Mouse (Mus musculus) hindbrain, embryonic 15.5 days (tissue): Measurements from ENCODE around the gene Abhd16a. TPM values are rescaled to one million over a fixed set of nuclear protein-coding genes. Genes with fewer than 3 reads are reported as not detected.

Source experiments
- ATAC-seq: fragments of 200-750 bp; cut with Nextera tagmentation; 2 replicates; pipeline ENCODE4 v1.8.0; 2017; ENCODE audit warnings: low read depth, moderate number of reproducible peaks, moderate TSS enrichment; ENCODE audit not compliant: low FRiP score
- H3K27ac ChIP-seq: fragments of 300-500 bp; sonication (generic); replicated peaks from 2 replicates; pipeline ENCODE4 v1.5.1; 2015; ENCODE audit warnings: mild to moderate bottlenecking, inconsistent platforms
- H3K27me3 ChIP-seq: fragments of 300-500 bp; sonication (generic); 2 replicates; pipeline ENCODE4 v1.6.1; 2015; ENCODE audit warnings: control low read depth, inconsistent platforms
- H3K36me3 ChIP-seq: fragments of 300-500 bp; sonication (generic); 2 replicates; pipeline ENCODE4 v1.6.1; 2015; ENCODE audit warnings: control low read depth, inconsistent platforms
- H3K4me1 ChIP-seq: fragments of 300-500 bp; sonication (generic); replicated peaks from 2 replicates; pipeline ENCODE4 v1.6.1; 2015; ENCODE audit warnings: control low read depth, inconsistent platforms
- H3K4me2 ChIP-seq: fragments of 300-500 bp; sonication (generic); 2 replicates; pipeline ENCODE4 v1.6.1; 2015; ENCODE audit warnings: moderate library complexity, mild to moderate bottlenecking, inconsistent platforms
- H3K4me3 ChIP-seq: fragments of 300-500 bp; sonication (generic); 2 replicates; pipeline ENCODE4 v1.5.1; 2015; ENCODE audit warnings: mild to moderate bottlenecking, inconsistent platforms
- H3K9ac ChIP-seq: fragments of 300-500 bp; sonication (generic); 2 replicates; pipeline ENCODE4 v1.6.1; 2015; ENCODE audit warnings: inconsistent platforms
- H3K9me3 ChIP-seq: fragments of 300-500 bp; sonication (generic); 2 replicates; pipeline ENCODE4 v1.6.1; 2016; ENCODE audit warnings: control low read depth, inconsistent platforms
- WGBS: fragments of 180-500 bp; shearing (Covaris S2); methylation state at CpG from one replicate; pipeline ENCODE4 v1.1.7; 2015; 5-methylcytosine and 5-hydroxymethylcytosine counted together
- polyA plus RNA-seq: library from polyadenylated mRNA; unstranded; fragments of >200 nt; fragmentation: Nextera tagmentation; extraction: Ambion mirVana; gene quantifications from 2 replicates; pipeline ENCODE4 v1.2.1, GENCODE M21; 2015

Abhd16a gene
- 102 and 106 TPM in 2 replicates for polyA plus RNA-seq

GRCm38 (mm10) chr17:35088825-35089644, at the start of gene Abhd16a:
Gene Abhd16a (plus strand): TSS chr17:35089263.
- ATAC-seq: peak; percentile 98
- Histone ChIP-seq H3K9ac (peak within 1 kb of the TSS; percentile 85), H3K4me2 (peak within 1 kb of the TSS; percentile 75), H3K4me3 (peak within 1 kb of the TSS; percentile 71), H3K4me1 (peaks cover 13% of the 10 kb centered on the region), H3K27me3 (no peaks in the 10 kb centered on the region), H3K36me3 (peaks cover 18% of the 10 kb centered on the region), H3K9me3 (no peaks in the 10 kb centered on the region), H3K27ac (peak within 1 kb of the TSS; percentile 99)
- WGBS: 4% methylated on average over 57 of the region's 67 CpGs

GRCm38 (mm10) chr17:35043794-35044193, 45.3 kb upstream of the Abhd16a start:
- Histone ChIP-seq H3K9ac (no peak overlapping the region), H3K36me3 (no peaks in the 10 kb centered on the region), H3K27ac (no peak overlapping the region), H3K27me3 (no peaks in the 10 kb centered on the region), H3K4me2 (no peak overlapping the region), H3K9me3 (no peaks in the 10 kb centered on the region), H3K4me1 (peaks cover 10% of the 10 kb centered on the region), H3K4me3 (no peak overlapping the region)
- ATAC-seq: no peak
- WGBS: 90% methylated on average over 4 of the region's 4 CpGs

GRCm38 (mm10) chr17:35044904-35045806, 43.9 kb upstream of the Abhd16a start:
- 84% methylated on average over 7 of the region's 7 CpGs for WGBS
- Histone ChIP-seq H3K36me3 (no peaks in the 10 kb centered on the region), H3K9ac (no peak overlapping the region), H3K27me3 (no peaks in the 10 kb centered on the region), H3K9me3 (no peaks in the 10 kb centered on the region), H3K27ac (no peak overlapping the region), H3K4me2 (peak overlapping the region; percentile 98), H3K4me1 (peaks cover 19% of the 10 kb centered on the region), H3K4me3 (peak overlapping the region; percentile 63; the same call in 1 of the 2 replicates)
- no peak for ATAC-seq

- 5% methylated on average over 48 of the region's 48 CpGs for WGBS
- peak overlapping the region; percentile 98 for H3K4me2 ChIP-seq
- peaks cover 19% of the 10 kb centered on the region for H3K4me1 ChIP-seq
- H3K36me3 ChIP-seq: no peaks in the 10 kb centered on the region
- peak overlapping the region; percentile 63 for H3K4me3 ChIP-seq
- peak overlapping the region; percentile 71 for H3K27ac ChIP-seq
- H3K27me3 ChIP-seq: no peaks in the 10 kb centered on the region
- peak; percentile 84 for ATAC-seq
- peak overlapping the region; percentile 71 for H3K9ac ChIP-seq
- no peaks in the 10 kb centered on the region for H3K9me3 ChIP-seq
Observed at GRCm38 (mm10) chr17:35045807-35046680, 43.0 kb upstream of the Abhd16a start.

GRCm38 (mm10) chr17:35046681-35047455, 42.2 kb upstream of the Abhd16a start, which contains the start of gene Msh5:
Gene Msh5 (minus strand): TSS chr17:35046745.
- Histone ChIP-seq H3K4me1 (peaks cover 27% of the 10 kb centered on the region), H3K9ac (peak within 1 kb of the TSS; percentile 71), H3K4me2 (peak within 1 kb of the TSS; percentile 98), H3K27ac (peak within 1 kb of the TSS; percentile 71), H3K4me3 (peak within 1 kb of the TSS; percentile 63), H3K36me3 (no peaks in the 10 kb centered on the region), H3K9me3 (no peaks in the 10 kb centered on the region), H3K27me3 (no peaks in the 10 kb centered on the region)
- 3% methylated on average over 33 of the region's 33 CpGs for WGBS
- ATAC-seq: peak; percentile 98

- H3K27ac ChIP-seq: no peak overlapping the region
- WGBS: 51% methylated on average over 1 of the region's 1 CpGs
- ATAC-seq: no peak
- no peaks in the 10 kb centered on the region for H3K36me3 ChIP-seq
- peak overlapping the region; percentile 0; the same call in 1 of the 2 replicates for H3K4me2 ChIP-seq
- H3K4me1 ChIP-seq: peaks cover 34% of the 10 kb centered on the region
- no peak overlapping the region for H3K4me3 ChIP-seq
- H3K9ac ChIP-seq: no peak overlapping the region
- H3K27me3 ChIP-seq: no peaks in the 10 kb centered on the region
- no peaks in the 10 kb centered on the region for H3K9me3 ChIP-seq
Observed at GRCm38 (mm10) chr17:35047688-35048087, 41.4 kb upstream of the Abhd16a start.

GRCm38 (mm10) chr17:35048149-35048931, 40.7 kb upstream of the Abhd16a start:
- Histone ChIP-seq H3K27ac (no peak overlapping the region), H3K9ac (no peak overlapping the region), H3K27me3 (no peaks in the 10 kb centered on the region), H3K4me2 (peak overlapping the region; percentile 0; the same call in 1 of the 2 replicates), H3K4me3 (no peak overlapping the region), H3K4me1 (peaks cover 40% of the 10 kb centered on the region), H3K36me3 (no peaks in the 10 kb centered on the region), H3K9me3 (no peaks in the 10 kb centered on the region)
- 44% methylated on average over 11 of the region's 11 CpGs for WGBS
- no peak for ATAC-seq

- Histone ChIP-seq H3K27me3 (no peaks in the 10 kb centered on the region), H3K4me1 (peaks cover 41% of the 10 kb centered on the region), H3K36me3 (0 out of 2 replicates have a peak, but pooled peaks cover 1% of the 10 kb centered on the region), H3K9ac (no peak overlapping the region), H3K27ac (0 out of 2 replicates have a peak overlapping the region, but pooled peaks have one; percentile 83), H3K4me2 (peak overlapping the region; percentile 60), H3K9me3 (no peaks in the 10 kb centered on the region), H3K4me3 (no peak overlapping the region)
- WGBS: 82% methylated on average over 5 of the region's 5 CpGs
- no peak for ATAC-seq
Observed at GRCm38 (mm10) chr17:35048932-35049440, 40.1 kb upstream of the Abhd16a start.

GRCm38 (mm10) chr17:35049561-35050016, 39.5 kb upstream of the Abhd16a start, which contains the start of gene Clic1:
Gene Clic1 (plus strand): TSS chr17:35049966.
- no peak for ATAC-seq
- H3K36me3 ChIP-seq: 0 out of 2 replicates have a peak, but pooled peaks cover 5% of the 10 kb centered on the region
- no peaks in the 10 kb centered on the region for H3K9me3 ChIP-seq
- H3K4me2 ChIP-seq: peak within 1 kb of the TSS; percentile 60
- H3K27me3 ChIP-seq: no peaks in the 10 kb centered on the region
- H3K4me1 ChIP-seq: peaks cover 41% of the 10 kb centered on the region
- peak within 1 kb of the TSS; percentile 83 for H3K27ac ChIP-seq
- WGBS: 5% methylated on average over 11 of the region's 11 CpGs
- peak within 1 kb of the TSS; percentile 38 for H3K9ac ChIP-seq
- peak within 1 kb of the TSS; percentile 36 for H3K4me3 ChIP-seq
